Comparison of ENCODE assay signal across 8 mouse cellular contexts in genomic region chr10:70173314-70173713, GRCm38 (mm10). TPM values are rescaled to one million over a fixed set of nuclear protein-coding genes. Genes with fewer than 3 reads are reported as not detected.
DNase-seq lines count a peak whose midpoint lies in the region; ATAC-seq and TF ChIP-seq lines count a peak whose summit lies in the region.

No protein-coding gene starts in this region.

- TF ChIP-seq POLR2A in small intestine, adult 2 months (IDR thresholded peaks at IDR 0.05; ENCODE audit: low read depth, low read length), result no peak

- DNase-seq in forebrain, embryonic 14.5 days (ENCODE audit: low spot score), result peak; percentile 53
- peak; percentile 81 to 83 for DNase-seq in B cell, adult 2 months
- DNase-seq in adrenal gland, postnatal 36 days, result peak; percentile 74 to 81
- peak; percentile 52 for DNase-seq in embryo, embryonic 9.5 days (ENCODE audit: extremely low spot score)
- DNase-seq in liver, postnatal 0 days, result peak; percentile 77

- TF ChIP-seq CTCF in liver, postnatal 0 days (IDR thresholded peaks at IDR 0.05; ENCODE audit: low read depth), result peak; percentile 84
- TF ChIP-seq CTCF in small intestine, adult 2 months (IDR thresholded peaks at IDR 0.05; ENCODE audit: extremely low read depth, insufficient read length, insufficient replicate concordance, low read depth, low read length), result peak; percentile 76; the same call in 1 of the 2 replicates

- no peaks in the 10 kb centered on the region for H3K27me3 ChIP-seq in forebrain, embryonic 14.5 days (replicated peaks; ENCODE audit: control insufficient read depth, insufficient read depth, low read length)
- H3K27me3 ChIP-seq in forebrain, embryonic 13.5 days, result no peaks in the 10 kb centered on the region
- H3K27me3 ChIP-seq in liver, postnatal 0 days (ENCODE audit: insufficient read depth, low read length), result no peaks in the 10 kb centered on the region
- H3K27me3 ChIP-seq in small intestine, adult 2 months (ENCODE audit: control insufficient read depth, insufficient read depth, low read length), result no peaks in the 10 kb centered on the region

- 65% methylated on average over 3 of the region's 3 CpGs for WGBS in forebrain, embryonic 14.5 days
- 60% methylated on average over 3 of the region's 3 CpGs for WGBS in forebrain, embryonic 13.5 days
- WGBS in liver, postnatal 0 days (ENCODE audit: insufficient replicate concordance), result 47% methylated on average over 3 of the region's 3 CpGs
- WGBS in small intestine, adult 2 months, result 63% methylated on average over 3 of the region's 3 CpGs

- ATAC-seq in forebrain, embryonic 14.5 days, result no peak
- ATAC-seq in forebrain, embryonic 13.5 days, result no peak
- peak; percentile 77 for ATAC-seq in inflammation-experienced regulatory T-cells, adult 6 months
- ATAC-seq in liver, postnatal 0 days, result peak; percentile 61

- H3K4me3 ChIP-seq in forebrain, embryonic 14.5 days (ENCODE audit: low read depth, low read length), result no peak overlapping the region
- H3K4me3 ChIP-seq in forebrain, embryonic 13.5 days, result no peak overlapping the region
- H3K4me3 ChIP-seq in liver, postnatal 0 days (ENCODE audit: low read depth, low read length), result no peak overlapping the region
- H3K4me3 ChIP-seq in small intestine, adult 2 months (ENCODE audit: low read depth, low read length), result no peak overlapping the region

- no peaks in the 10 kb centered on the region for H3K4me1 ChIP-seq in forebrain, embryonic 14.5 days (ENCODE audit: control insufficient read depth, insufficient read depth, low read length)
- no peaks in the 10 kb centered on the region for H3K4me1 ChIP-seq in forebrain, embryonic 13.5 days
- H3K4me1 ChIP-seq in liver, postnatal 0 days (ENCODE audit: insufficient read depth), result no peaks in the 10 kb centered on the region
- H3K4me1 ChIP-seq in small intestine, adult 2 months (ENCODE audit: control insufficient read depth, insufficient read depth, insufficient read length, low read length), result no peaks in the 10 kb centered on the region

- TF ChIP-seq EP300 in liver, postnatal 0 days (IDR thresholded peaks at IDR 0.05; ENCODE audit: low read depth), result no peak

- H3K4me2 ChIP-seq in forebrain, embryonic 14.5 days (ENCODE audit: low read length), result no peak overlapping the region
- no peak overlapping the region for H3K4me2 ChIP-seq in forebrain, embryonic 13.5 days
- no peak overlapping the region for H3K4me2 ChIP-seq in liver, postnatal 0 days (ENCODE audit: low read depth, low read length)

- no peak overlapping the region for H3K27ac ChIP-seq in forebrain, embryonic 14.5 days (ENCODE audit: low read depth, low read length)
- H3K27ac ChIP-seq in forebrain, embryonic 13.5 days, result no peak overlapping the region
- no peak overlapping the region for H3K27ac ChIP-seq in liver, postnatal 0 days (ENCODE audit: low read depth)
- no peak overlapping the region for H3K27ac ChIP-seq in small intestine, adult 2 months (ENCODE audit: insufficient read depth, low read depth, low read length)

- H3K9ac ChIP-seq in forebrain, embryonic 14.5 days (ENCODE audit: low read length), result no peak overlapping the region
- H3K9ac ChIP-seq in forebrain, embryonic 13.5 days, result no peak overlapping the region
- no peak overlapping the region for H3K9ac ChIP-seq in liver, postnatal 0 days (replicated peaks)

- peaks cover 43% of the 10 kb centered on the region for H3K36me3 ChIP-seq in forebrain, embryonic 14.5 days (ENCODE audit: control insufficient read depth, insufficient read depth, low read length)
- H3K36me3 ChIP-seq in forebrain, embryonic 13.5 days (ENCODE audit: poor library complexity, severe bottlenecking), result peaks cover 58% of the 10 kb centered on the region
- peaks cover 38% of the 10 kb centered on the region for H3K36me3 ChIP-seq in liver, postnatal 0 days (replicated peaks; ENCODE audit: insufficient read depth, low read length)
- peaks cover 52% of the 10 kb centered on the region for H3K36me3 ChIP-seq in small intestine, adult 2 months (ENCODE audit: control insufficient read depth, insufficient read depth, low read length)

- H3K9me3 ChIP-seq in forebrain, embryonic 14.5 days (replicated peaks; ENCODE audit: control insufficient read depth, low read length), result no peaks in the 10 kb centered on the region
- H3K9me3 ChIP-seq in forebrain, embryonic 13.5 days (replicated peaks), result no peaks in the 10 kb centered on the region
- no peaks in the 10 kb centered on the region for H3K9me3 ChIP-seq in liver, postnatal 0 days (ENCODE audit: low read length)

RNA-seq across cellular contexts. Expression of gene Mrln, which starts 31.1 kb away (rescaled TPM):
- 0.83 TPM in 1 of 2 replicates, not detected in the other for polyA plus RNA-seq in forebrain, embryonic 14.5 days (2014; fragmentation: Nextera tagmentation; extraction: Ambion mirVana)
- polyA plus RNA-seq in forebrain, embryonic 13.5 days (2015; fragmentation: Nextera tagmentation; extraction: Ambion mirVana), result 0.65 TPM in 1 of 2 replicates, not detected in the other
- not detected for total RNA-seq in adrenal gland, postnatal 36 days (2021)
- polyA plus RNA-seq in inflammation-experienced regulatory T-cells, adult 6 months (2017; shearing (Covaris generic)), result not detected
- polyA plus RNA-seq in liver, postnatal 0 days (2015; fragmentation: Nextera tagmentation; extraction: Ambion mirVana), result 0.38 and 0.65 TPM in 2 replicates
- polyA plus RNA-seq in small intestine, adult 2 months (2012; rRNA removed), result not detected in 2 replicates

Comparison
In these comparisons a context has a peak if more than half of its experiments do, and no peak if none do; other contexts are left out.
1. ATAC-seq: peak in inflammation-experienced regulatory T-cells, adult 6 months (single experiment) and liver, postnatal 0 days (single experiment); none in forebrain, embryonic 14.5 days (single experiment) and forebrain, embryonic 13.5 days (single experiment).
2. Peak in every context shown above with its lines, with median percentiles within 50 percentile points of each other: DNase-seq.